Comparison of ENCODE assay signal across 8 mouse cellular contexts in the genomic region with DNA sequence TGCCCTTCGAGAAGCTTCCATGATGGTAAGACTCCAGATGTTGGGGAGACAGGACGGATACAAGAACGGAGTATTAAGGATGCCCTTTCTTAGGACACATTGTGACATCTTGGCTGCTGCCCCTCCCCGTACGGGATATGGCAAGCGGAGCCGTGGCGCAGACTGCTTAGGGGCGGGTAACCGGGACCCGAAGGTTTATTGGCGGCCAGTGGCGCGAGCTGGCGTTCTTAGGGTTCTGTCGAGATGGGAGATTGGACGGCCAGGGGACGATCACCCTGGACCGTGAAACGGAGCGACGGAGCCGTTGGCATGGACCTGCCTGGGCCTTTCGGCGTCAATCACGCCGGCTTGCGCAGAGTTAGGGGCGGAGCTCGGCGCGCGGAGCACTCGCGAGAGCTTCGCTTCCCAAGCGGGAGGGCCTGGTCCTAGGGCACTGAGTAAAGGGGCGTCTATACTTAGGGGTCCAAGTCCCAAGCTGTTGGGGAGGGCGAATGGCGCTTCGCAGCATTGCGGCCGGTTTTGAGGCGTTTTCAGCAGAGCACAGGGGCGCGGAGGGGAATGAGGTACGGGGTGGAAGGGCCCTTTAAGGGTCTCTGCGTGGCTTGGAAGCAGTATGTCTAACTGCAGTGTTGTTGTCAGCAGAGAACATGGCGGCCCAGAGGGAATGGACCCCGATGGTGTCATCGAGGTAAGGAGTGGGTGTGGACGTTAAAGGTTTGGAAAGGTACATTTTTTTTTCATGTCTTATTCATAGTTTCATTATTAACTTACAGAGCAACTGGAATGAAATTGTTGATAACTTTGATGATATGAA. TPM values are rescaled to one million over a fixed set of nuclear protein-coding genes. Genes with fewer than 3 reads are reported as not detected.
DNase-seq lines count a peak whose midpoint lies in the region; ATAC-seq and TF ChIP-seq lines count a peak whose summit lies in the region.

No protein-coding gene starts in this region.

- WGBS in forebrain, embryonic 11.5 days = under 1% methylated on average over 52 of the region's 52 CpGs
- WGBS in heart, embryonic 15.5 days = under 1% methylated on average over 52 of the region's 52 CpGs
- WGBS in liver, embryonic 14.5 days (ENCODE audit: insufficient replicate concordance) = under 1% methylated on average over 52 of the region's 52 CpGs
- 0% methylated on average over 52 of the region's 52 CpGs for WGBS in neural tube, embryonic 11.5 days
- WGBS in stomach, embryonic 16.5 days = under 1% methylated on average over 52 of the region's 52 CpGs

- peak overlapping the region; percentile 66 for H3K4me2 ChIP-seq in forebrain, embryonic 11.5 days (ENCODE audit: low read depth, low read length, severe bottlenecking)
- H3K4me2 ChIP-seq in heart, embryonic 15.5 days = peak overlapping the region; percentile 69
- H3K4me2 ChIP-seq in liver, embryonic 14.5 days (ENCODE audit: low read depth) = peak overlapping the region; percentile 80
- peak overlapping the region; percentile 88 for H3K4me2 ChIP-seq in neural tube, embryonic 11.5 days (ENCODE audit: low read depth)
- peak overlapping the region; percentile 96 for H3K4me2 ChIP-seq in stomach, embryonic 16.5 days (ENCODE audit: low read depth, low read length)

- peaks cover 7% of the 10 kb centered on the region; the same call in 1 of the 2 replicates for H3K4me1 ChIP-seq in forebrain, embryonic 11.5 days (replicated peaks; ENCODE audit: control insufficient read depth, insufficient read depth, low read length)
- peaks cover 42% of the 10 kb centered on the region for H3K4me1 ChIP-seq in heart, embryonic 15.5 days (replicated peaks)
- peaks cover 0 to 9% of the 10 kb centered on the region in 2 experiments; a peak in 3 of 4 replicates for H3K4me1 ChIP-seq in liver, embryonic 14.5 days (replicated peaks; ENCODE audit: control insufficient read depth in 2 of 2, insufficient read depth in 2 of 2, low read length in 1 of 2)
- peaks cover 11% of the 10 kb centered on the region for H3K4me1 ChIP-seq in neural tube, embryonic 11.5 days (ENCODE audit: control insufficient read depth, insufficient read depth, low read length)
- H3K4me1 ChIP-seq in stomach, embryonic 16.5 days (ENCODE audit: control insufficient read depth, insufficient read depth, low read length) = peaks cover 18% of the 10 kb centered on the region

- peak; percentile 87 for DNase-seq in CD4-positive, CD25-positive, alpha-beta regulatory T cell, adult 2 months (ENCODE audit: low read depth, low spot score)
- DNase-seq in c-Kit-negative CD71-positive TER-119-positive erythroid progenitor cells, embryonic 14.5 days (ENCODE audit: low read depth, low spot score) = peak; percentile 66
- peak; percentile 89 for DNase-seq in forebrain, embryonic 11.5 days (ENCODE audit: low spot score)
- peak; percentile 83 to 93 for DNase-seq in kidney, postnatal 25 days
- DNase-seq in liver, embryonic 14.5 days (ENCODE audit: low read depth in 3 of 3, low spot score in 3 of 3) = peak; percentile 55 to 68 (median 63)
- DNase-seq in neural tube, embryonic 11.5 days (ENCODE audit: low spot score) = peak; percentile 89

- peak overlapping the region; percentile 92 for H3K27ac ChIP-seq in forebrain, embryonic 11.5 days (ENCODE audit: low read depth, low read length)
- H3K27ac ChIP-seq in heart, embryonic 15.5 days = peak overlapping the region; percentile 98
- peak overlapping the region; percentile 90 for H3K27ac ChIP-seq in liver, embryonic 14.5 days
- peak overlapping the region; percentile 95 for H3K27ac ChIP-seq in neural tube, embryonic 11.5 days (ENCODE audit: low read depth, low read length)
- peak overlapping the region; percentile 99 for H3K27ac ChIP-seq in stomach, embryonic 16.5 days (ENCODE audit: low read length)

- H3K4me3 ChIP-seq in forebrain, embryonic 11.5 days (ENCODE audit: low read depth, low read length) = peak overlapping the region; percentile 81
- H3K4me3 ChIP-seq in heart, embryonic 15.5 days = peak overlapping the region; percentile 99
- H3K4me3 ChIP-seq in liver, embryonic 14.5 days (ENCODE audit: insufficient read depth in 1 of 2, low read depth in 2 of 2, low read length in 2 of 2) = peak overlapping the region; percentile 88 to 89
- H3K4me3 ChIP-seq in neural tube, embryonic 11.5 days (ENCODE audit: low read depth, low read length) = peak overlapping the region; percentile 99
- peak overlapping the region; percentile 90 for H3K4me3 ChIP-seq in stomach, embryonic 16.5 days (replicated peaks; ENCODE audit: low read length)

- peak overlapping the region; percentile 96 for H3K9ac ChIP-seq in forebrain, embryonic 11.5 days (ENCODE audit: low read length)
- H3K9ac ChIP-seq in heart, embryonic 15.5 days = peak overlapping the region; percentile 100
- peak overlapping the region; percentile 99 for H3K9ac ChIP-seq in liver, embryonic 14.5 days (replicated peaks)
- H3K9ac ChIP-seq in neural tube, embryonic 11.5 days (ENCODE audit: low read length) = peak overlapping the region; percentile 100
- peak overlapping the region; percentile 99 for H3K9ac ChIP-seq in stomach, embryonic 16.5 days (ENCODE audit: low read length)

- no peak for TF ChIP-seq CTCF in liver, embryonic 14.5 days (IDR thresholded peaks at IDR 0.05; ENCODE audit: low read depth)

- ATAC-seq in forebrain, embryonic 11.5 days (replicated peaks; ENCODE audit: low FRiP score) = peak; percentile 90
- ATAC-seq in heart, embryonic 15.5 days (replicated peaks; ENCODE audit: insufficient number of reproducible peaks, insufficient read depth, low FRiP score, low read depth) = peak; percentile 83
- ATAC-seq in liver, embryonic 14.5 days (ENCODE audit: insufficient read depth) = peak; percentile 73
- peak; percentile 89 for ATAC-seq in neural tube, embryonic 11.5 days (ENCODE audit: insufficient read depth, low FRiP score, low TSS enrichment)
- peak; percentile 77 for ATAC-seq in stomach, embryonic 16.5 days (ENCODE audit: insufficient read depth, low FRiP score)

- peaks cover 10% of the 10 kb centered on the region for H3K36me3 ChIP-seq in forebrain, embryonic 11.5 days (ENCODE audit: control insufficient read depth, insufficient read depth, low read length)
- peaks cover 47% of the 10 kb centered on the region for H3K36me3 ChIP-seq in heart, embryonic 15.5 days
- peaks cover 50% of the 10 kb centered on the region for H3K36me3 ChIP-seq in liver, embryonic 14.5 days (replicated peaks; ENCODE audit: control insufficient read depth, insufficient read depth, low read depth)
- H3K36me3 ChIP-seq in neural tube, embryonic 11.5 days (ENCODE audit: control insufficient read depth, insufficient read depth, low read length) = peaks cover 15% of the 10 kb centered on the region
- peaks cover 39% of the 10 kb centered on the region for H3K36me3 ChIP-seq in stomach, embryonic 16.5 days (ENCODE audit: control insufficient read depth, insufficient read depth, low read length)

- H3K27me3 ChIP-seq in forebrain, embryonic 11.5 days (ENCODE audit: control insufficient read depth, insufficient read depth, low read length) = no peaks in the 10 kb centered on the region
- H3K27me3 ChIP-seq in heart, embryonic 15.5 days = no peaks in the 10 kb centered on the region
- H3K27me3 ChIP-seq in liver, embryonic 14.5 days (ENCODE audit: control insufficient read depth, insufficient read depth, low read length) = no peaks in the 10 kb centered on the region
- no peaks in the 10 kb centered on the region for H3K27me3 ChIP-seq in neural tube, embryonic 11.5 days (ENCODE audit: control insufficient read depth, insufficient read depth, low read length)
- no peaks in the 10 kb centered on the region for H3K27me3 ChIP-seq in stomach, embryonic 16.5 days (ENCODE audit: control insufficient read depth, insufficient read depth, low read length)

- no peaks in the 10 kb centered on the region for H3K9me3 ChIP-seq in forebrain, embryonic 11.5 days (ENCODE audit: control insufficient read depth, low read length)
- no peaks in the 10 kb centered on the region for H3K9me3 ChIP-seq in heart, embryonic 15.5 days (replicated peaks)
- H3K9me3 ChIP-seq in liver, embryonic 14.5 days (ENCODE audit: control insufficient read depth, low read length) = no peaks in the 10 kb centered on the region
- no peaks in the 10 kb centered on the region for H3K9me3 ChIP-seq in neural tube, embryonic 11.5 days (ENCODE audit: control insufficient read depth, low read length)
- no peaks in the 10 kb centered on the region for H3K9me3 ChIP-seq in stomach, embryonic 16.5 days (replicated peaks; ENCODE audit: control insufficient read depth, low read length)

- no peak for TF ChIP-seq EP300 in liver, embryonic 14.5 days (IDR thresholded peaks at IDR 0.05; ENCODE audit: low read depth)

RNA-seq across cellular contexts. Expression of a gene that starts 0.9 kb away (rescaled TPM):
- polyA plus RNA-seq in forebrain, embryonic 11.5 days (2014; fragmentation: Nextera tagmentation; extraction: Ambion mirVana) = 204 TPM in 2 replicates
- polyA plus RNA-seq in heart, embryonic 15.5 days (2015; fragmentation: Nextera tagmentation; extraction: Ambion mirVana) = 155 and 160 TPM in 2 replicates
- polyA plus RNA-seq in liver, embryonic 14.5 days (2012; rRNA removed) = 111 and 159 TPM in 2 replicates
- 55.9 and 66.5 TPM in 2 replicates for polyA plus RNA-seq in liver, embryonic 14.5 days (2014; fragmentation: Nextera tagmentation; extraction: Ambion mirVana)
- 217 and 230 TPM in 2 replicates for polyA plus RNA-seq in neural tube, embryonic 11.5 days (2014; fragmentation: Nextera tagmentation; extraction: Ambion mirVana)
- polyA plus RNA-seq in stomach, embryonic 16.5 days (2015; fragmentation: Nextera tagmentation; extraction: Ambion mirVana) = 244 and 257 TPM in 2 replicates

RNA-seq across cellular contexts. Expression of a gene that starts 19.4 kb away (rescaled TPM):
- 212 and 239 TPM in 2 replicates for polyA plus RNA-seq in forebrain, embryonic 11.5 days (2014; fragmentation: Nextera tagmentation; extraction: Ambion mirVana)
- polyA plus RNA-seq in heart, embryonic 15.5 days (2015; fragmentation: Nextera tagmentation; extraction: Ambion mirVana) = 71.6 and 74.4 TPM in 2 replicates
- polyA plus RNA-seq in liver, embryonic 14.5 days (2012; rRNA removed) = 6.5 and 17.1 TPM in 2 replicates
- 177 and 178 TPM in 2 replicates for polyA plus RNA-seq in liver, embryonic 14.5 days (2014; fragmentation: Nextera tagmentation; extraction: Ambion mirVana)
- 150 and 184 TPM in 2 replicates for polyA plus RNA-seq in neural tube, embryonic 11.5 days (2014; fragmentation: Nextera tagmentation; extraction: Ambion mirVana)
- polyA plus RNA-seq in stomach, embryonic 16.5 days (2015; fragmentation: Nextera tagmentation; extraction: Ambion mirVana) = 81.3 and 93.7 TPM in 2 replicates

RNA-seq across cellular contexts. Expression of a gene that starts 38.2 kb away (rescaled TPM):
- not detected in 2 replicates for polyA plus RNA-seq in forebrain, embryonic 11.5 days (2014; fragmentation: Nextera tagmentation; extraction: Ambion mirVana)
- 0.10 TPM in 1 of 2 replicates, not detected in the other for polyA plus RNA-seq in heart, embryonic 15.5 days (2015; fragmentation: Nextera tagmentation; extraction: Ambion mirVana)
- polyA plus RNA-seq in liver, embryonic 14.5 days (2012; rRNA removed) = not detected in 2 replicates
- not detected in 2 replicates for polyA plus RNA-seq in liver, embryonic 14.5 days (2014; fragmentation: Nextera tagmentation; extraction: Ambion mirVana)
- polyA plus RNA-seq in neural tube, embryonic 11.5 days (2014; fragmentation: Nextera tagmentation; extraction: Ambion mirVana) = not detected in 2 replicates
- polyA plus RNA-seq in stomach, embryonic 16.5 days (2015; fragmentation: Nextera tagmentation; extraction: Ambion mirVana) = not detected in 2 replicates

RNA-seq across cellular contexts. Expression of a gene that starts 50.5 kb away (rescaled TPM):
- polyA plus RNA-seq in forebrain, embryonic 11.5 days (2014; fragmentation: Nextera tagmentation; extraction: Ambion mirVana) = not detected in 2 replicates
- 0.54 and 4.3 TPM in 2 replicates for polyA plus RNA-seq in heart, embryonic 15.5 days (2015; fragmentation: Nextera tagmentation; extraction: Ambion mirVana)
- 162 and 225 TPM in 2 replicates for polyA plus RNA-seq in liver, embryonic 14.5 days (2012; rRNA removed)
- 513 and 583 TPM in 2 replicates for polyA plus RNA-seq in liver, embryonic 14.5 days (2014; fragmentation: Nextera tagmentation; extraction: Ambion mirVana)
- not detected in 2 replicates for polyA plus RNA-seq in neural tube, embryonic 11.5 days (2014; fragmentation: Nextera tagmentation; extraction: Ambion mirVana)
- polyA plus RNA-seq in stomach, embryonic 16.5 days (2015; fragmentation: Nextera tagmentation; extraction: Ambion mirVana) = 23.8 and 31.9 TPM in 2 replicates

Comparison
In these comparisons a context has a peak if more than half of its experiments do, and no peak if none do; other contexts are left out.
1. Peak in every context shown above with its lines: DNase-seq, ATAC-seq, H3K4me3 ChIP-seq and H3K27ac ChIP-seq.